Mouse (Mus musculus) MN1 (cell line): ENCODE measurements around the gene Fbxo34.
"Not testable (repeated sequence)": the region's sequence is repeated elsewhere in the genome, so short reads cannot be mapped to it uniquely, and the experiment has no call there.

Experiments used
- DNase-seq: peaks from one replicate; pipeline ENCODE4 v3.0.0-alpha.2; 2016; ENCODE audit warnings: low spot score

Gene Fbxo34

GRCm38 (mm10) chr14:47562530-47562929 is 112.3 kb downstream of the Fbxo34 start:
- no peak for DNase-seq

GRCm38 (mm10) chr14:47563106-47563505 is 112.9 kb downstream of the Fbxo34 start:
- no peak for DNase-seq

DNA sequence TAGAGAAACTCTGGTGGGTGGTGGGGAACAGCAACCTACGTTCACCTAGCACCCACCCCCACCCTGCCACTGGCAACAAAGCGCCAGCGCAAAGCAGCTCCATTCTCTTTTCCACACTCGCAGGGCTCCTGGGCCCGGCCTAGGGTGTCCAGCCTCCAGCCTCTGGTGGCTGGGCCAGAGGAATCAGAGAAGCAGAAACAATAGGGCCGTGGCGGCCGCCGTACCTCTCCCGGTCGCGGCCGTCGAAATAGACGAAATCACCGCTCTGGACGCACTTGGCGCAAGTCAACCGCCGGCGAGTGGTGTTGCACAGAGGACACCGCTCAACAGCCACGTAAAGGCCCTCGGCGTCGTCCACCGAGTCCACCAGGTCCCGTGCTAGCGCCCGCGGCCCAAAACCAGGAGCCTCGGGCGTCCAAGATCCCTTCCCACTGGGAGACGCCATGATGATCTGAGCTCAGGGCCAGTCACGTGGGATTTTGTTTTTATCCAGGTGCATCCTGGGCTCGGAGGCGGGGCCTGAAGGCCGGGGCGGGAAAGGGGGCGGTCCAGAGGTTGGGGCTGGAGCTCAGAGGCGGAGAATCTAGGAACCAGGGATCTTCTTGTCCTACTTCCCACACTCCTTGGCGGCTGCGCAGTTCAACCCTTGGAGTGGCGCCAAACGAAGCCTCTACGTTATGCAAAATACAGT is 117.9 kb downstream of the Fbxo34 start:
- peak; percentile 98 for DNase-seq

- DNase-seq = not testable (repeated sequence)
Measured at GRCm38 (mm10) chr14:47570549-47570948, 120.3 kb downstream of the Fbxo34 start, which contains the start of gene Atg14. TSS of gene Atg14 (minus strand) at chr14:47570649.

GRCm38 (mm10) chr14:47572707-47573106 is 122.5 kb downstream of the Fbxo34 start:
- DNase-seq = no peak

- no peak for DNase-seq
Measured at GRCm38 (mm10) chr14:47574721-47575120, 124.5 kb downstream of the Fbxo34 start.

GRCm38 (mm10) chr14:47576687-47577086 is 126.5 kb downstream of the Fbxo34 start:
- no peak for DNase-seq

- DNase-seq = peak; percentile 33
Measured at GRCm38 (mm10) chr14:47578086-47578485, 127.9 kb downstream of the Fbxo34 start.

GRCm38 (mm10) chr14:47581280-47581679 is 131.1 kb downstream of the Fbxo34 start:
- no peak for DNase-seq
